Mouse (Mus musculus) myocyte (in vitro differentiated cells): ENCODE data around the gene Efna1. TPM values are rescaled to one million over a fixed set of nuclear protein-coding genes. Genes with fewer than 3 reads are reported as not detected.

Source experiments
- H3K27me3 ChIP-seq: one replicate; pipeline ENCODE4 v1.6.1; 2011; ENCODE audit not compliant: control insufficient read depth, insufficient read depth, insufficient read length
- H3K36me3 ChIP-seq: one replicate; pipeline ENCODE4 v1.6.1; 2011; ENCODE audit not compliant: control insufficient read depth, insufficient read depth
- H3K4me2 ChIP-seq: one replicate; pipeline ENCODE4 v1.6.1; 2011; ENCODE audit warnings: low read depth, control low read depth
- H3K4me3 ChIP-seq: one replicate; pipeline ENCODE4 v1.5.1; 2011; ENCODE audit warnings: mild to moderate bottlenecking, control low read depth, moderate library complexity
- H3K79me2 ChIP-seq: one replicate; pipeline ENCODE4 v1.6.1; 2011; ENCODE audit not compliant: control insufficient read depth, insufficient read depth
- H3ac ChIP-seq: one replicate; pipeline ENCODE4 v1.6.1; 2011; ENCODE audit not compliant: control insufficient read depth, insufficient read length
- CEBPB ChIP-seq: IDR thresholded peaks from 2 replicates; pipeline ENCODE4 v1.6.1; 2011; ENCODE audit warnings: mild to moderate bottlenecking, moderate library complexity; ENCODE audit not compliant: poor library complexity, insufficient read depth, severe bottlenecking
- E2F4 ChIP-seq: IDR thresholded peaks from one replicate; pipeline ENCODE4 v1.6.1; 2011; ENCODE audit warnings: mild to moderate bottlenecking, control low read depth, moderate library complexity; ENCODE audit not compliant: insufficient read depth
- MAX ChIP-seq: IDR thresholded peaks from one replicate; pipeline ENCODE4 v1.6.1; 2011; ENCODE audit warnings: low read depth, mild to moderate bottlenecking, control low read depth
- MYOD1 ChIP-seq, 3 experiments: IDR thresholded peaks; one replicate each; pipeline ENCODE4 v1.6.1; 2011; ENCODE audit warnings: control low read depth in 2 of 3, low read depth in 2 of 3, mild to moderate bottlenecking in 2 of 3, moderate library complexity in 1 of 3; ENCODE audit not compliant: insufficient read length in 2 of 3, control insufficient read depth in 1 of 3
- MYOG ChIP-seq, 3 experiments: IDR thresholded peaks; one replicate each; pipeline ENCODE4 v1.6.1; 2011; ENCODE audit warnings: control low read depth in 2 of 3, low read depth in 2 of 3, mild to moderate bottlenecking in 2 of 3; ENCODE audit not compliant: insufficient read length in 2 of 3, control insufficient read depth in 1 of 3, insufficient read depth in 1 of 3
- POLR2A ChIP-seq: IDR thresholded peaks from one replicate; pipeline ENCODE4 v1.6.1; 2011; ENCODE audit warnings: low read depth, mild to moderate bottlenecking, control low read depth, moderate library complexity; ENCODE audit not compliant: insufficient read length
- POLR2AphosphoS2 ChIP-seq: IDR thresholded peaks from one replicate; pipeline ENCODE4 v1.6.1; 2011; ENCODE audit warnings: low read depth, control low read depth; ENCODE audit not compliant: insufficient read length
- REST ChIP-seq: IDR thresholded peaks from one replicate; pipeline ENCODE4 v1.6.1; 2011; ENCODE audit warnings: mild to moderate bottlenecking, control low read depth, moderate library complexity; ENCODE audit not compliant: insufficient read depth, insufficient read length
- SRF ChIP-seq: IDR thresholded peaks from one replicate; pipeline ENCODE4 v1.6.1; 2011; ENCODE audit warnings: low read depth; ENCODE audit not compliant: control insufficient read depth, insufficient read length
- TCF12 ChIP-seq: IDR thresholded peaks from one replicate; pipeline ENCODE4 v1.6.1; 2011; ENCODE audit warnings: mild to moderate bottlenecking, control low read depth; ENCODE audit not compliant: poor library complexity, insufficient read depth, severe bottlenecking
- TCF3 ChIP-seq: IDR thresholded peaks from one replicate; pipeline ENCODE4 v1.6.1; 2011; ENCODE audit warnings: low read depth, control low read depth; ENCODE audit not compliant: insufficient read length
- USF1 ChIP-seq: IDR thresholded peaks from one replicate; pipeline ENCODE4 v1.6.1; 2011; ENCODE audit warnings: low read depth, mild to moderate bottlenecking, control low read depth, moderate library complexity
- polyA plus RNA-seq: library from polyadenylated mRNA; unstranded; fragments of >200 nt; fragmentation: generic; extraction: Trizol; gene quantifications from one replicate; pipeline ENCODE4 v1.2.1, GENCODE M21; 2012; ENCODE audit warnings: missing spikeins

Gene Efna1
- polyA plus RNA-seq, 1 experiment = 8.2 TPM

- Histone ChIP-seq H3K79me2 (no peaks in the 10 kb centered on the region), H3K4me3 (no peak overlapping the region), H3K4me2 (peak overlapping the region; percentile 74), H3K36me3 (no peaks in the 10 kb centered on the region), H3ac (no peak overlapping the region), H3K27me3 (peaks cover 29% of the 10 kb centered on the region)
- TF ChIP-seq CEBPB (no peak), TCF3 (no peak), MAX (no peak), POLR2AphosphoS2 (no peak), USF1 (no peak), SRF (no peak), REST (no peak), POLR2A (no peak), E2F4 (no peak), TCF12 (no peak), MYOG (IDR thresholded peaks at IDR 0.05; ENCODE audit: control insufficient read depth in 1 of 3, insufficient read depth in 1 of 3, insufficient read length in 2 of 3, low read depth in 2 of 3) (no peak), MYOD1 (IDR thresholded peaks at IDR 0.05; ENCODE audit: control insufficient read depth in 1 of 3, insufficient read length in 2 of 3, low read depth in 2 of 3) (no peak)
Observed at GRCm38 (mm10) chr3:89316833-89317232, 35.9 kb upstream of the Efna1 start.

GRCm38 (mm10) chr3:89315930-89316831, 35.2 kb upstream of the Efna1 start:
- H3ac ChIP-seq = no peak overlapping the region
- no peaks in the 10 kb centered on the region for H3K36me3 ChIP-seq
- H3K4me2 ChIP-seq = peak overlapping the region; percentile 74
- no peaks in the 10 kb centered on the region for H3K79me2 ChIP-seq
- H3K4me3 ChIP-seq = no peak overlapping the region
- TF ChIP-seq MYOG (IDR thresholded peaks at IDR 0.05; ENCODE audit: control insufficient read depth in 1 of 3, insufficient read depth in 1 of 3, insufficient read length in 2 of 3, low read depth in 2 of 3) = no peak
- TF ChIP-seq POLR2AphosphoS2 = no peak
- TF ChIP-seq TCF3 = no peak
- no peak for TF ChIP-seq CEBPB
- TF ChIP-seq E2F4 = no peak
- TF ChIP-seq POLR2A = no peak
- TF ChIP-seq TCF12 = no peak
- no peak for TF ChIP-seq REST
- no peak for TF ChIP-seq MYOD1 (IDR thresholded peaks at IDR 0.05; ENCODE audit: control insufficient read depth in 1 of 3, insufficient read length in 2 of 3, low read depth in 2 of 3)
- TF ChIP-seq MAX = no peak
- TF ChIP-seq SRF = no peak
- no peak for TF ChIP-seq USF1
- peaks cover 23% of the 10 kb centered on the region for H3K27me3 ChIP-seq

DNA sequence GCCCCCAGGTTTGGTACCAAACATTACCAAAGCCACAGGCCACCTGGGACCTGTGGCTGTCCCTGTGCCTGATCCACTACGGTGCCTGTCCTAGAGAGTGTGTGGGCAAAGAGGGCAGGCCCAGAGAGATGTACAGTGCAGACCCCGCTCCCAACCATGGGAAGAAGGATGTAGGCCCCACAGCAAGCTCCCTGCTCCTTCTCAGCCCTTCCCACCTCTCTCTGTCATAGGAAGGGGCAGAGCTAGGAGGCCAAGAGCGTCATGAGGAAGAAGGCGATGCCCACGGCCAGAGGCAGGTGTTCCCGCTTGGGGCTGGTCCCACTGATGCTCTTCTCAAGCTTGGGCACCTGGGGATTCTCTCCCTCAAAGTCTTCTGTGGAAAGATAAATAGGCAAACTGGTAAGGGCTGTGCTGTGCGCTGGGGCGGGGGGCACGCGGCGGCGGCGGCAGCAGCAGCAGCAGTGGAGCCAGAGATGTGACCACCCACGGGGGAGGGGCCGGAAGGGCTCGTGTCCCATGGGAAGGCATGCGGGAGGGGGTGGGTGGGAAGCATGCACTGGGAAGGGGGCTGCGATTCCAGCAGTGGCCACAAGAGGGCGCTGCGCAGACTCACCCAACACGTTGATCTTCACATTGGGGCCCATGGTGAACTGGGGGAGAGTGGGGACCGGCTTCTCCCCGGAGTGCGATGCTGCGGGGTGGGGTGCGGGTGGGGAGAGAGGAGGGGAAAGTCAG, 34.4 kb upstream of the Efna1 start:
- TF ChIP-seq REST (no peak), CEBPB (no peak), USF1 (no peak), POLR2A (peak; percentile 45)
- no peak overlapping the region for H3ac ChIP-seq
- H3K4me2 ChIP-seq = peak overlapping the region; percentile 74
- peaks cover 15% of the 10 kb centered on the region for H3K27me3 ChIP-seq
- H3K79me2 ChIP-seq = no peaks in the 10 kb centered on the region
- H3K4me3 ChIP-seq = no peak overlapping the region
- no peaks in the 10 kb centered on the region for H3K36me3 ChIP-seq

DNA sequence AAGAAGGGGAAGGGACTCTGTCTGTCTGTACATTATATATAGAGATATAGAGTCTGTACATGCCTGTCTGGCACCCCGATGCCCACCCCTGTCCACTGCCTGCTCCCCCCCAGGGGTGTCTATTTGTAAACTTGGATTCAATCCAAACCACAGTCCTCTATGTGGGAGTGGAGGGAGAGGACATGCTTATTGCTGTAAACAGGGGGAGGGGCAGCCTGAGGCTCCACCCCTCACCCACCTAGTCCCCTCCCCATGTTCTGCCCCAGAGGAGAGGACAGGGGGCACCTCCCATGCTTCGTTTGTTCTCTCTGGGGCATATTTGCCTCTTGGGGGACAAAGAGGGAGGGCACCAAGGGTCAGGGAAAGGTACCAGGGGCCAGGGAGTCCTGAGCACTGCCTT, 33.8 kb upstream of the Efna1 start:
- Histone ChIP-seq H3ac (no peak overlapping the region), H3K4me3 (no peak overlapping the region), H3K79me2 (no peaks in the 10 kb centered on the region), H3K36me3 (no peaks in the 10 kb centered on the region), H3K4me2 (peak overlapping the region; percentile 74), H3K27me3 (peaks cover 9% of the 10 kb centered on the region)
- no peak for TF ChIP-seq SRF

DNA sequence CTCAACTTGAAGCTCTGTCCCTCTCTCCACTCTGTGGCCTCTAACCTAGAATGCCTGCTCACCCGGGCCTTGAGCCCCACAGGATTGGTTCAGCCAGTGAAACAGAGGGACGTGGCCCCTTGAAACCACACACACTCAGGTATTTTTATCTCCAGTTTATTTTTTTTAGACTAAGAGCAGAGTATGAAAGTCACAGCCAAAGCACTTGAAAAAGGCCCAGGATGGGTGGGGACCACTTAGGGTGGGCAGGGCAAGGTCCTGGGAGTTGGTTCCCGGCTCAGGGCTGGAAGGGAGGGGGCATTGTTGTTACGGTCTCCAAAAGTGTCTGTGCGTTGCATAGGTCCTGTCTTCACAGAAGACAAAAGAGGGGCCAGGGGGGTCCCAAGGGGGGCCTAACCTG, 33.4 kb upstream of the Efna1 start:
- H3K36me3 ChIP-seq = no peaks in the 10 kb centered on the region
- H3K4me3 ChIP-seq = no peak overlapping the region
- TF ChIP-seq POLR2A = no peak
- no peak for TF ChIP-seq E2F4
- no peak for TF ChIP-seq CEBPB
- no peak for TF ChIP-seq POLR2AphosphoS2
- no peak for TF ChIP-seq TCF3
- no peak for TF ChIP-seq TCF12
- TF ChIP-seq USF1 = no peak
- TF ChIP-seq REST = no peak
- no peak for TF ChIP-seq MYOD1 (IDR thresholded peaks at IDR 0.05; ENCODE audit: control insufficient read depth in 1 of 3, insufficient read length in 2 of 3, low read depth in 2 of 3)
- TF ChIP-seq MYOG (IDR thresholded peaks at IDR 0.05; ENCODE audit: control insufficient read depth in 1 of 3, insufficient read depth in 1 of 3, insufficient read length in 2 of 3, low read depth in 2 of 3) = no peak
- TF ChIP-seq MAX = no peak
- TF ChIP-seq SRF = no peak

More for the DNA sequence above, 33.4 kb upstream of the Efna1 start:
- H3ac ChIP-seq = no peak overlapping the region
- H3K27me3 ChIP-seq = peaks cover 5% of the 10 kb centered on the region
- H3K4me2 ChIP-seq = no peak overlapping the region
- no peaks in the 10 kb centered on the region for H3K79me2 ChIP-seq
